ENCODE assay signal across 9 mouse cellular contexts in the genomic region with DNA sequence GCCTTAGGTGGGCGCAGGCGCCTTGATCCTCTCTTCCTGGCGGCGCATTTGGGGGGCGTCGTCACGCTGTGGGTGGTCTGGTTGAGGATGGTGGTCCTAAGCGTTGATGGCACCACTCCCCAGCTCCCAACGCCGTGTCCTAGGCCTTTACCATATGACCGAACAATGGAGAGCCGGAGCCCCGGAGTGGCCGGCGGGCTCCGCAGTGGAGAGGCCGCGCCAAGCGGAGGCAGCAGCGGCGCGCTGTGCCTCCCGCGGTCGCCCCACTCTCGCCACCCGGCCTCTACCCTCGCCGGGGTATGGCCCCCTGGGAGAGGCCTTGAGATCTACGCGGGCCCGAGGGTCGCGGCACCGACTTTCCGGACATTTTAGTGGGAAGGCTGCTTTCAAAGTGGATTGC. TPM values are rescaled to one million over a fixed set of nuclear protein-coding genes. Genes with fewer than 3 reads are reported as not detected.
DNase-seq lines count a peak whose midpoint lies in the region; ATAC-seq and TF ChIP-seq lines count a peak whose summit lies in the region.
"Had no signal": no experiment of that assay in that cellular context is flagged by ENCODE, and none has a peak within 500 bp of the region (broad histone marks: within the 10 kb centered on the region; RNA-seq: fewer than 3 reads in every experiment).

No protein-coding gene starts in this region.

- ATAC-seq in heart, postnatal 0 days (ENCODE audit: insufficient read depth, low read depth), result peak; percentile 40
- ATAC-seq in liver, embryonic 11.5 days (replicated peaks; ENCODE audit: low FRiP score), result peak; percentile 27

- DNase-seq in cerebellum, adult 2 months, result no peak
- no peak for DNase-seq in cerebellum, postnatal 4 days (ENCODE audit: low spot score in 2 of 2)
- DNase-seq in urinary bladder, postnatal 25 days (ENCODE audit: low spot score), result peak; percentile 23
- no peak for DNase-seq in urinary bladder, postnatal 4 days (ENCODE audit: low spot score in 2 of 2)
- peak; percentile 36 for DNase-seq in heart, postnatal 0 days (ENCODE audit: low spot score)
- no peak for DNase-seq in liver, embryonic 11.5 days (ENCODE audit: low spot score)
- DNase-seq in spleen, adult 2 months (ENCODE audit: low read depth in 1 of 2, low spot score in 2 of 2), result peak in 1 of 2 experiments; percentile 19
- no peak for DNase-seq in left cerebral cortex, adult 18-20 months (ENCODE audit: low spot score in 2 of 2)

- no peaks in the 10 kb centered on the region for H3K4me1 ChIP-seq in cerebellum, adult 2 months (ENCODE audit: control insufficient read depth, insufficient read depth, low read length)
- peaks cover 6% of the 10 kb centered on the region for H3K4me1 ChIP-seq in heart, postnatal 0 days (ENCODE audit: control insufficient read depth, insufficient read depth)
- H3K4me1 ChIP-seq in liver, embryonic 11.5 days (replicated peaks; ENCODE audit: control insufficient read depth, insufficient read depth, low read length), result peaks cover 10% of the 10 kb centered on the region
- peaks cover 6% of the 10 kb centered on the region; the same call in 1 of the 2 replicates for H3K4me1 ChIP-seq in spleen, adult 2 months (ENCODE audit: control insufficient read depth, insufficient read depth, insufficient read length)

- WGBS in cerebellum, adult 2 months, result under 1% methylated on average over 36 of the region's 36 CpGs
- WGBS in heart, postnatal 0 days, result 0% methylated on average over 35 of the region's 36 CpGs
- whole genome bisulfite sequencing in liver, embryonic 11.5 days, result 0% methylated on average over 35 of the region's 36 CpGs
- WGBS in spleen, adult 2 months, result under 1% methylated on average over 36 of the region's 36 CpGs

- peak overlapping the region; percentile 81 for H3K4me2 ChIP-seq in heart, postnatal 0 days (ENCODE audit: low read depth, low read length)
- H3K4me2 ChIP-seq in liver, embryonic 11.5 days, result peak overlapping the region; percentile 94

- no peaks in the 10 kb centered on the region for H3K9me3 ChIP-seq in heart, postnatal 0 days (replicated peaks; ENCODE audit: control insufficient read depth, low read length)
- no peaks in the 10 kb centered on the region for H3K9me3 ChIP-seq in liver, embryonic 11.5 days (ENCODE audit: control insufficient read depth, low read length)

- no peaks in the 10 kb centered on the region for H3K27me3 ChIP-seq in cerebellum, adult 2 months (ENCODE audit: control insufficient read depth, insufficient read depth, low read length)
- no peaks in the 10 kb centered on the region for H3K27me3 ChIP-seq in heart, postnatal 0 days (ENCODE audit: control insufficient read depth, insufficient read depth, low read length)
- no peaks in the 10 kb centered on the region for H3K27me3 ChIP-seq in liver, embryonic 11.5 days (replicated peaks; ENCODE audit: control insufficient read depth, insufficient read depth, low read length)
- no peaks in the 10 kb centered on the region for H3K27me3 ChIP-seq in spleen, adult 2 months (ENCODE audit: control insufficient read depth, insufficient read depth, low read length)

- peaks cover 29% of the 10 kb centered on the region for H3K36me3 ChIP-seq in heart, postnatal 0 days (replicated peaks; ENCODE audit: control insufficient read depth, insufficient read depth, low read length)
- peaks cover 26% of the 10 kb centered on the region for H3K36me3 ChIP-seq in liver, embryonic 11.5 days (ENCODE audit: control insufficient read depth, insufficient read depth, low read length)
- peaks cover 23% of the 10 kb centered on the region for H3K36me3 ChIP-seq in spleen, adult 2 months (ENCODE audit: control insufficient read depth, insufficient read depth, low read length)

- peak overlapping the region; percentile 37 for H3K27ac ChIP-seq in cerebellum, adult 2 months (ENCODE audit: insufficient read depth, low read length)
- H3K27ac ChIP-seq in heart, postnatal 0 days (ENCODE audit: low read depth), result peak overlapping the region; percentile 94
- H3K27ac ChIP-seq in liver, embryonic 11.5 days (ENCODE audit: low read depth, low read length), result peak overlapping the region; percentile 97
- peak overlapping the region; percentile 87 for H3K27ac ChIP-seq in spleen, adult 2 months (ENCODE audit: insufficient read depth, low read length)

- peak overlapping the region; percentile 94 for H3K9ac ChIP-seq in heart, postnatal 0 days (replicated peaks; ENCODE audit: low read depth, low read length)
- peak overlapping the region; percentile 83 for H3K9ac ChIP-seq in liver, embryonic 11.5 days (ENCODE audit: low read depth, low read length)

- no peak for TF ChIP-seq POLR2A in cerebellum, adult 2 months (IDR thresholded peaks at IDR 0.05; ENCODE audit: borderline replicate concordance, insufficient read depth, low read length)
- no peak for TF ChIP-seq POLR2A in spleen, adult 2 months (IDR thresholded peaks at IDR 0.05; ENCODE audit: low read depth, low read length)

- H3K4me3 ChIP-seq in cerebellum, adult 2 months (replicated peaks; ENCODE audit: insufficient read depth, low read depth, low read length), result peak overlapping the region; percentile 73
- peak overlapping the region; percentile 81 for H3K4me3 ChIP-seq in heart, postnatal 0 days (ENCODE audit: low read depth, low read length)
- peak overlapping the region; percentile 93 for H3K4me3 ChIP-seq in liver, embryonic 11.5 days (ENCODE audit: low read depth, low read length)
- H3K4me3 ChIP-seq in spleen, adult 2 months (ENCODE audit: extremely low read depth, insufficient read depth, insufficient read length), result peak overlapping the region; percentile 87

- no peak; the same call in 1 of the 2 replicates for TF ChIP-seq EP300 in heart, postnatal 0 days (IDR thresholded peaks at IDR 0.05; ENCODE audit: low read depth)

- TF ChIP-seq CTCF in cerebellum, adult 2 months (IDR thresholded peaks at IDR 0.05; ENCODE audit: borderline replicate concordance, insufficient read depth, low read depth, low read length), result no peak
- no peak for TF ChIP-seq CTCF in heart, postnatal 0 days (IDR thresholded peaks at IDR 0.05; ENCODE audit: low read depth)
- TF ChIP-seq CTCF in spleen, adult 2 months (IDR thresholded peaks at IDR 0.05; ENCODE audit: extremely low read depth, insufficient read depth, insufficient read length, insufficient replicate concordance), result no peak

RNA-seq across cellular contexts. Expression of gene Teddm2, which starts 0.4 kb away (rescaled TPM):
- polyA plus RNA-seq in cerebellum, adult 2 months (2012; rRNA removed), result 0.87 and 1.1 TPM in 2 replicates
- not detected in 2 replicates for total RNA-seq in heart, postnatal 0 days (2014; rRNA removed; ENCODE audit: low replicate concordance)
- polyA plus RNA-seq in heart, postnatal 0 days (2015; fragmentation: Nextera tagmentation; extraction: Ambion mirVana), result 0.33 and 0.41 TPM in 2 replicates
- polyA plus RNA-seq in liver, embryonic 11.5 days (2014; fragmentation: Nextera tagmentation; extraction: Ambion mirVana), result 0.21 and 0.45 TPM in 2 replicates
- 0.32 and 0.43 TPM in 2 replicates for polyA plus RNA-seq in spleen, adult 2 months (2012; rRNA removed)
- total RNA-seq in left cerebral cortex, adult 18-20 months (2021), result 1 to 10 TPM; 3.3 to 3.4 TPM

RNA-seq across cellular contexts. Expression of gene Glul, which starts 0.6 kb away (rescaled TPM):
- 1,343 and 1,402 TPM in 2 replicates for polyA plus RNA-seq in cerebellum, adult 2 months (2012; rRNA removed)
- 199 and 256 TPM in 2 replicates for total RNA-seq in heart, postnatal 0 days (2014; rRNA removed; ENCODE audit: low replicate concordance)
- 81.8 and 95.5 TPM in 2 replicates for polyA plus RNA-seq in heart, postnatal 0 days (2015; fragmentation: Nextera tagmentation; extraction: Ambion mirVana)
- 129 and 146 TPM in 2 replicates for polyA plus RNA-seq in liver, embryonic 11.5 days (2014; fragmentation: Nextera tagmentation; extraction: Ambion mirVana)
- polyA plus RNA-seq in spleen, adult 2 months (2012; rRNA removed), result 66.9 and 168 TPM in 2 replicates
- total RNA-seq in left cerebral cortex, adult 18-20 months (2021), result 1,000 to 10,000 TPM; 1,798 to 1,811 TPM

RNA-seq across cellular contexts. Expression of gene Teddm1a, which starts 8.8 kb away (rescaled TPM):
- not detected in 2 replicates for polyA plus RNA-seq in cerebellum, adult 2 months (2012; rRNA removed)
- not detected in 2 replicates for total RNA-seq in heart, postnatal 0 days (2014; rRNA removed; ENCODE audit: low replicate concordance)
- not detected in 2 replicates for polyA plus RNA-seq in heart, postnatal 0 days (2015; fragmentation: Nextera tagmentation; extraction: Ambion mirVana)
- not detected in 2 replicates for polyA plus RNA-seq in liver, embryonic 11.5 days (2014; fragmentation: Nextera tagmentation; extraction: Ambion mirVana)
- not detected in 2 replicates for polyA plus RNA-seq in spleen, adult 2 months (2012; rRNA removed)
- total RNA-seq in left cerebral cortex, adult 18-20 months (2021), result not detected
- total RNA-seq: layer of hippocampus, postnatal 10 days had no signal

RNA-seq across cellular contexts. Expression of gene Teddm1b, which starts 26.2 kb away (rescaled TPM):
- not detected in 2 replicates for polyA plus RNA-seq in cerebellum, adult 2 months (2012; rRNA removed)
- not detected in 2 replicates for total RNA-seq in heart, postnatal 0 days (2014; rRNA removed; ENCODE audit: low replicate concordance)
- polyA plus RNA-seq in heart, postnatal 0 days (2015; fragmentation: Nextera tagmentation; extraction: Ambion mirVana), result 0.10 TPM in 1 of 2 replicates, not detected in the other
- polyA plus RNA-seq in liver, embryonic 11.5 days (2014; fragmentation: Nextera tagmentation; extraction: Ambion mirVana), result 0.40 and 0.49 TPM in 2 replicates
- not detected in 2 replicates for polyA plus RNA-seq in spleen, adult 2 months (2012; rRNA removed)
- total RNA-seq in left cerebral cortex, adult 18-20 months (2021), result not detected
- total RNA-seq: layer of hippocampus, postnatal 10 days had no signal

RNA-seq across cellular contexts. Expression of gene Rgsl1, which starts 56.4 kb away (rescaled TPM):
- polyA plus RNA-seq in cerebellum, adult 2 months (2012; rRNA removed), result 0.70 and 0.78 TPM in 2 replicates
- total RNA-seq in heart, postnatal 0 days (2014; rRNA removed; ENCODE audit: low replicate concordance), result not detected in 2 replicates
- polyA plus RNA-seq in heart, postnatal 0 days (2015; fragmentation: Nextera tagmentation; extraction: Ambion mirVana), result not detected in 2 replicates
- polyA plus RNA-seq in liver, embryonic 11.5 days (2014; fragmentation: Nextera tagmentation; extraction: Ambion mirVana), result 0.07 TPM in 1 of 2 replicates, not detected in the other
- not detected in 2 replicates for polyA plus RNA-seq in spleen, adult 2 months (2012; rRNA removed)
- total RNA-seq in left cerebral cortex, adult 18-20 months (2021), result 1 to 10 TPM; 1.7 to 1.9 TPM

Comparison
In these comparisons a context has a peak if more than half of its experiments do, and no peak if none do; other contexts are left out.
1. DNase-seq: peak in urinary bladder, postnatal 25 days (single experiment) and heart, postnatal 0 days (single experiment); none in cerebellum, adult 2 months (0 of 2), cerebellum, postnatal 4 days (0 of 2), urinary bladder, postnatal 4 days (0 of 2), liver, embryonic 11.5 days (single experiment) and left cerebral cortex, adult 18-20 months (0 of 2).
2. H3K27ac ChIP-seq: peak in every context shown above with its lines; median percentile 97 in liver, embryonic 11.5 days; 94 in heart, postnatal 0 days; 87 in spleen, adult 2 months; 37 in cerebellum, adult 2 months.
3. Peak in every context shown above with its lines, with median percentiles within 50 percentile points of each other: H3K4me3 ChIP-seq.